Mouse (Mus musculus) embryo, embryonic 9.5 days (tissue): ENCODE results near the gene Gm49405.
A peak's percentile ranks its signal among the peaks of the same experiment; 100 is the strongest.

Experiments used
- DNase-seq: peaks from one replicate; pipeline ENCODE4 v3.0.0-alpha.2; 2017; ENCODE audit errors: extremely low spot score

Gm49405 gene

GRCm38 (mm10) chr19:3988066-3988465, 12.4 kb upstream of the Gm49405 start:
- no peak for DNase-seq

- no peak for DNase-seq
Measured at GRCm38 (mm10) chr19:3988750-3989149, 11.7 kb upstream of the Gm49405 start.

GRCm38 (mm10) chr19:3990804-3991203, 9.6 kb upstream of the Gm49405 start:
- DNase-seq, result peak; percentile 33

GRCm38 (mm10) chr19:3991562-3991961, 8.9 kb upstream of the Gm49405 start:
- DNase-seq, result no peak

GRCm38 (mm10) chr19:3991966-3992365, 8.5 kb upstream of the Gm49405 start:
- DNase-seq, result no peak

- DNase-seq, result no peak
Measured at GRCm38 (mm10) chr19:3992416-3992815, 8.0 kb upstream of the Gm49405 start, which contains the start of gene Tbx10. TSS of gene Tbx10 (plus strand) at chr19:3992752.

GRCm38 (mm10) chr19:3994932-3995331, 5.5 kb upstream of the Gm49405 start:
- no peak for DNase-seq

GRCm38 (mm10) chr19:3995505-3995904, 4.9 kb upstream of the Gm49405 start:
- no peak for DNase-seq

GRCm38 (mm10) chr19:3996106-3996505, 4.3 kb upstream of the Gm49405 start:
- no peak for DNase-seq

GRCm38 (mm10) chr19:3996747-3997146, 3.7 kb upstream of the Gm49405 start:
- no peak for DNase-seq

GRCm38 (mm10) chr19:3997231-3997630, 3.2 kb upstream of the Gm49405 start:
- DNase-seq, result no peak

GRCm38 (mm10) chr19:3998335-3998734, 2.1 kb upstream of the Gm49405 start:
- no peak for DNase-seq

GRCm38 (mm10) chr19:3999121-3999730, 1.2 kb upstream of the Gm49405 start:
- no peak for DNase-seq

GRCm38 (mm10) chr19:4000949-4001525, 611 bp downstream of the Gm49405 start:
- DNase-seq, result peak; percentile 28

- DNase-seq, result no peak
Measured at GRCm38 (mm10) chr19:4001752-4002151, 1.3 kb downstream of the Gm49405 start.

GRCm38 (mm10) chr19:4003112-4003511, 2.7 kb downstream of the Gm49405 start, which contains the start of gene Doc2g:
TSS of gene Doc2g (plus strand) at chr19:4003313.
- DNase-seq, result no peak

- DNase-seq, result no peak
Measured at GRCm38 (mm10) chr19:4003641-4004040, 3.2 kb downstream of the Gm49405 start.

- DNase-seq, result no peak
Measured at GRCm38 (mm10) chr19:4004331-4004730, 3.9 kb downstream of the Gm49405 start.

GRCm38 (mm10) chr19:4005091-4005490, 4.7 kb downstream of the Gm49405 start:
- no peak for DNase-seq

- no peak for DNase-seq
Measured at GRCm38 (mm10) chr19:4005971-4006370, 5.5 kb downstream of the Gm49405 start.

GRCm38 (mm10) chr19:4011086-4011485, 10.7 kb downstream of the Gm49405 start:
- DNase-seq, result no peak

GRCm38 (mm10) chr19:4012432-4013022, 12.1 kb downstream of the Gm49405 start, which contains the start of gene Ndufv1:
TSS of gene Ndufv1 (minus strand) at chr19:4012806.
- DNase-seq, result peak; percentile 95

- DNase-seq, result no peak
Measured at GRCm38 (mm10) chr19:4013066-4013465, 12.6 kb downstream of the Gm49405 start.
